Mouse (Mus musculus): ENCODE results near the gene Slc45a3.

GRCm38 (mm10) chr1:132008881-132009644, 46.3 kb downstream of the Slc45a3 start:
- TF ChIP-seq CTCF (IDR thresholded peaks at IDR 0.05; ENCODE audit: control insufficient read depth, insufficient read depth, insufficient read length) = no peak
- no peak for TF ChIP-seq USF1 (IDR thresholded peaks at IDR 0.05; ENCODE audit: low read depth)
- TF ChIP-seq MAX (IDR thresholded peaks at IDR 0.05) = no peak
